Mouse (Mus musculus) liver, postnatal 0 days (tissue): Measurements from ENCODE around the gene Msi2.

Source experiments
- CTCF ChIP-seq: sonication (generic); IDR thresholded peaks from 2 replicates; pipeline ENCODE4 v1.5.1; 2016; ENCODE audit warnings: antibody characterized with exemption, low read depth
- EP300 ChIP-seq: IDR thresholded peaks from 2 replicates; pipeline ENCODE4 v1.6.1; 2016; ENCODE audit warnings: antibody characterized with exemption, low read depth, mild to moderate bottlenecking

DNA sequence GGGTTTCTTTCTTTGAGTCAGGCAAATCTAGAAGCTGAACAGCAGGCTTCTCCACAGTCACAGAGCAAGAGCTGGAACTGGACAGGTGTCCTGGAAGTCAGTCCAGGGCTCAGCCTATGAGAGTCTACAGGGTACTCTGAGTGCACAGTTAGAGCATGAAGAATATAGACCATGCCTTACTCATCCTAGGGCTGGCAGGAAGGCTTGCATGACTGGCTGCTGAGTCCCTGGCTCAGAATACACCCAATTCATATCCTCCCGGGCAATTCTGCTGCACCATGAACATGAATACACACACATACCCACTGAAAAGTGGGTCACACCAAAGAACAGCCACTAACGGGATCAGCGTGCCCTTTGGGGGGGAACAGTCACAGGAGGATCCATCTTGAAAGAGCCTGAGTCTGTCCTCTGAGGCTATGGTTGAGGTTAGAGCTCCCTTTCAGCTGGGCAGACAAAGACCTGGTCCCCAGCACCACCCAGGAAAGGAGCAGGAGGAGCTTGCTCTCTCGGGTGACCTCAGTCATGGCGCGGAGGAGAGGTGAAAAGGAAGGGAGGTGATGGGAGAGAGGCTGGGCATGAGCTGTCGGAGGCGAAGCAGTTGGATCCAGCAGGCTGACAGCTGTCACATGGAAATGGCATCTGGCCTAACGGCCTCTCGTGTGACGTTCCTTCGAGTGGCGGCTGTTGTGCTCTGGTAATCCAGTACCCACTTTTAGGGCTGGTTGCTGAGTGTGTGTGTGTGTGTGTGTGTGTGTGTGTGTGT lies 230.0 kb downstream of the Msi2 start:
- TF ChIP-seq CTCF (no peak), EP300 (no peak)
